Mouse (Mus musculus): ENCODE data around the gene Arhgef18. TPM values are rescaled to one million over a fixed set of nuclear protein-coding genes. Genes with fewer than 3 reads are reported as not detected.

Gene Arhgef18
- polyA plus RNA-seq, 1 experiment = 0.56 TPM

- peaks cover 3% of the 10 kb centered on the region; the same call in 1 of the 2 replicates for H3K36me3 ChIP-seq (ENCODE audit: control insufficient read depth)
- TF ChIP-seq GATA1 (IDR thresholded peaks at IDR 0.05; ENCODE audit: low read length) (no peak), TAL1 (IDR thresholded peaks at IDR 0.05; ENCODE audit: low read length) (no peak)
- H3K4me3 ChIP-seq (replicated peaks) = no peak overlapping the region
- H3K4me1 ChIP-seq (ENCODE audit: control insufficient read depth) = peaks cover 18% of the 10 kb centered on the region
- no peaks in the 10 kb centered on the region for H3K27me3 ChIP-seq (ENCODE audit: control insufficient read depth)
- H3K9me3 ChIP-seq (ENCODE audit: control insufficient read depth, low read length) = no peaks in the 10 kb centered on the region
These were observed 71.5 kb downstream of the Arhgef18 start for GRCm38 (mm10) chr8:3464309-3464708.

GRCm38 (mm10) chr8:3467006-3467885 is 74.4 kb downstream of the Arhgef18 start, which contains the start of gene Pex11g:
Gene Pex11g, minus strand, starts transcription at chr8:3467680.
- Histone ChIP-seq H3K9me3 (ENCODE audit: control insufficient read depth, low read length) (no peaks in the 10 kb centered on the region), H3K4me3 (replicated peaks) (peak within 1 kb of the TSS; percentile 64), H3K36me3 (ENCODE audit: control insufficient read depth) (no peaks in the 10 kb centered on the region; the same call in 1 of the 2 replicates), H3K27me3 (ENCODE audit: control insufficient read depth) (no peaks in the 10 kb centered on the region), H3K4me1 (ENCODE audit: control insufficient read depth) (peaks cover 18% of the 10 kb centered on the region)
- TF ChIP-seq TAL1 (IDR thresholded peaks at IDR 0.05; ENCODE audit: low read length) = no peak
- no peak for TF ChIP-seq GATA1 (IDR thresholded peaks at IDR 0.05; ENCODE audit: low read length)

GRCm38 (mm10) chr8:3467886-3468545 is 75.2 kb downstream of the Arhgef18 start:
- Histone ChIP-seq H3K9me3 (ENCODE audit: control insufficient read depth, low read length) (no peaks in the 10 kb centered on the region), H3K36me3 (ENCODE audit: control insufficient read depth) (no peaks in the 10 kb centered on the region), H3K4me1 (ENCODE audit: control insufficient read depth) (peaks cover 18% of the 10 kb centered on the region), H3K4me3 (replicated peaks) (peak overlapping the region; percentile 64), H3K27me3 (ENCODE audit: control insufficient read depth) (no peaks in the 10 kb centered on the region)
- TF ChIP-seq GATA1 (IDR thresholded peaks at IDR 0.05; ENCODE audit: low read length) = no peak
- TF ChIP-seq TAL1 (IDR thresholded peaks at IDR 0.05; ENCODE audit: low read length) = no peak

- Histone ChIP-seq H3K9me3 (ENCODE audit: control insufficient read depth, low read length) (no peaks in the 10 kb centered on the region), H3K4me3 (replicated peaks) (no peak overlapping the region), H3K27me3 (ENCODE audit: control insufficient read depth) (no peaks in the 10 kb centered on the region), H3K36me3 (ENCODE audit: control insufficient read depth) (no peaks in the 10 kb centered on the region), H3K4me1 (ENCODE audit: control insufficient read depth) (peaks cover 18% of the 10 kb centered on the region)
- no peak for TF ChIP-seq GATA1 (IDR thresholded peaks at IDR 0.05; ENCODE audit: low read length)
- no peak for TF ChIP-seq TAL1 (IDR thresholded peaks at IDR 0.05; ENCODE audit: low read length)
These were observed 76.0 kb downstream of the Arhgef18 start for GRCm38 (mm10) chr8:3468838-3469237.

GRCm38 (mm10) chr8:3470562-3470961 is 77.8 kb downstream of the Arhgef18 start, which contains the start of gene Tex45:
Gene Tex45, plus strand, starts transcription at chr8:3470862.
- H3K4me1 ChIP-seq (ENCODE audit: control insufficient read depth) = peaks cover 18% of the 10 kb centered on the region
- H3K36me3 ChIP-seq (ENCODE audit: control insufficient read depth) = no peaks in the 10 kb centered on the region
- no peak within 1 kb of the TSS for H3K4me3 ChIP-seq (replicated peaks)
- TF ChIP-seq GATA1 (IDR thresholded peaks at IDR 0.05; ENCODE audit: low read length) (no peak), TAL1 (IDR thresholded peaks at IDR 0.05; ENCODE audit: low read length) (no peak)
- H3K9me3 ChIP-seq (ENCODE audit: control insufficient read depth, low read length) = no peaks in the 10 kb centered on the region
- H3K27me3 ChIP-seq (ENCODE audit: control insufficient read depth) = peaks cover 2% of the 10 kb centered on the region

GRCm38 (mm10) chr8:3475715-3476429 is 83.1 kb downstream of the Arhgef18 start:
- TF ChIP-seq TAL1 (IDR thresholded peaks at IDR 0.05; ENCODE audit: low read length) (no peak), GATA1 (IDR thresholded peaks at IDR 0.05; ENCODE audit: low read length) (no peak)
- H3K36me3 ChIP-seq (ENCODE audit: control insufficient read depth) = no peaks in the 10 kb centered on the region
- no peaks in the 10 kb centered on the region for H3K9me3 ChIP-seq (ENCODE audit: control insufficient read depth, low read length)
- H3K4me3 ChIP-seq (replicated peaks) = no peak overlapping the region
- peaks cover 6% of the 10 kb centered on the region; the same call in 1 of the 2 replicates for H3K4me1 ChIP-seq (ENCODE audit: control insufficient read depth)
- peaks cover 19% of the 10 kb centered on the region for H3K27me3 ChIP-seq (ENCODE audit: control insufficient read depth)

GRCm38 (mm10) chr8:3480221-3480785 is 87.5 kb downstream of the Arhgef18 start:
- no peaks in the 10 kb centered on the region for H3K36me3 ChIP-seq (ENCODE audit: control insufficient read depth)
- H3K9me3 ChIP-seq (ENCODE audit: control insufficient read depth, low read length) = no peaks in the 10 kb centered on the region
- H3K4me1 ChIP-seq (ENCODE audit: control insufficient read depth) = peaks cover 15% of the 10 kb centered on the region
- H3K4me3 ChIP-seq (replicated peaks) = no peak overlapping the region
- TF ChIP-seq TAL1 (IDR thresholded peaks at IDR 0.05; ENCODE audit: low read length) = no peak
- TF ChIP-seq GATA1 (IDR thresholded peaks at IDR 0.05; ENCODE audit: low read length) = no peak
- H3K27me3 ChIP-seq (ENCODE audit: control insufficient read depth) = peaks cover 23% of the 10 kb centered on the region

GRCm38 (mm10) chr8:3481605-3482004 is 88.8 kb downstream of the Arhgef18 start:
- H3K4me3 ChIP-seq (replicated peaks) = no peak overlapping the region

More at GRCm38 (mm10) chr8:3481605-3482004, 88.8 kb downstream of the Arhgef18 start:
- Histone ChIP-seq H3K36me3 (ENCODE audit: control insufficient read depth) (no peaks in the 10 kb centered on the region), H3K9me3 (ENCODE audit: control insufficient read depth, low read length) (no peaks in the 10 kb centered on the region), H3K27me3 (ENCODE audit: control insufficient read depth) (peaks cover 10% of the 10 kb centered on the region), H3K4me1 (ENCODE audit: control insufficient read depth) (peaks cover 8% of the 10 kb centered on the region)
- TF ChIP-seq TAL1 (IDR thresholded peaks at IDR 0.05; ENCODE audit: low read length) = no peak
- TF ChIP-seq GATA1 (IDR thresholded peaks at IDR 0.05; ENCODE audit: low read length) = no peak

Data from erythroblast, embryonic 14.5 days (primary cell).